Mouse (Mus musculus): ENCODE results near the gene Lama1. TPM values are rescaled to one million over a fixed set of nuclear protein-coding genes. Genes with fewer than 3 reads are reported as not detected.

Gene Lama1
- polyA plus RNA-seq (2012; rRNA removed) = 0.96 and 1.2 TPM in 2 replicates

DNA sequence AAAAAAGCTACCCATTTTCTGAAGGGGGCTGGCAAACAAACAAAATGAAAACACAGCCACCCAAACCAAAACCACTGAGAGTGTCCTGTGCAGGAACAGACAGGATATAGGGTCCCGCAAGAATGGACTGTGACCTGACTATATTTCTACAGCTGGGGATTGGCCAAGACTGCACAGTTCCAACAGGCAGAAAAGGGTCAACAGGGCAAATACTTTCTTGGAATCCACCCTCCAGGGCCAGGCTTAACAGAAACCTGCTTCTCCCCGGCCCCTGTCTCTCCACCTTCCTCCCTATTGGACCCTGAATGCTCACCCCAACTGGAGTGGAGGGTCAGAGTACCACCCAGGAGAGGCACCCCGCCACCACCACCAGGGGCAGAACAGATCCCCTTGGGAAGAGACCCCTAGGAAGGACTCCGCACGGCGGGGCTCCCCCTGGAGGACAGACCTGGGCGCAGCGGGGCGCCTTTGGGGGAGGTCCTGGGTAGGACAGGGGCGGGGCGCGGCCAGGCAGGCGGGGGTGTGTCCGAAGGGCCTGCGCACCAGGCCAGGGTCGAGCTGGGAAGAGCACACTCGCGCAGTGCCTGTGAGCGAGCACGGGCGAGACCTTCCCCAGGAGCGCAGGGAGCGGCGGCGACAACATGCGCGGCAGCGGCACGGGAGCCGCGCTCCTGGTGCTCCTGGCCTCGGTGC, at the start of gene Lama1:
Gene Lama1, plus strand, starts transcription at position 566 of the 693 bp plus-strand sequence.
- Histone ChIP-seq H3K27ac (ENCODE audit: insufficient read depth, low read depth, low read length) (no peak within 1 kb of the TSS), H3K36me3 (ENCODE audit: control insufficient read depth, insufficient read depth, low read length) (no peaks in the 10 kb centered on the region), H3K4me3 (ENCODE audit: low read depth, low read length) (peak within 1 kb of the TSS; percentile 57), H3K4me1 (ENCODE audit: control insufficient read depth, insufficient read depth, insufficient read length, low read length) (no peaks in the 10 kb centered on the region), H3K27me3 (ENCODE audit: control insufficient read depth, insufficient read depth, low read length) (no peaks in the 10 kb centered on the region)
- WGBS = 4% methylated on average over 32 of the region's 32 CpGs
- TF ChIP-seq POLR2A (IDR thresholded peaks at IDR 0.05; ENCODE audit: low read depth, low read length) (no peak), CTCF (IDR thresholded peaks at IDR 0.05; ENCODE audit: extremely low read depth, insufficient read length, insufficient replicate concordance, low read depth, low read length) (no peak)

DNA sequence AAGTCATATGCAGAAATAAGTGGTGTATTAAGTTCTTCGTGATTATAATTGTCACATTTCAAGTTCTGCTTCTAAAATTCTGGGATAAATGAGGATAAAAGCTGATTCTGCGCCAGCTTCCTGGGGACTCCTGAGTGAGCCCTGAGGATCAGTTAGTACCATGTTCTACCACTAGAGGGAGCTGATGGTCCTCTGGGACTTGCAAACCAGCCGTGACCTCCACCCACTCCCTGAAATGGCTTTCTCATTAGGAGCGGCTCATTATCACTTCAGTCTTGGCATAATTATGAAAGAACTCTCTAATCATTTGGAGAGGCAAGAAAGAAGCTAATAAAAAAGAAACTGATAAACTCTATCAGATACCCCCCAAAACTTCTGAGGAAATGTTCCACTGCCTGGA, 45.6 kb upstream of the Lama1 start:
- H3K27me3 ChIP-seq (ENCODE audit: control insufficient read depth, insufficient read depth, low read length) = no peaks in the 10 kb centered on the region
- TF ChIP-seq POLR2A (IDR thresholded peaks at IDR 0.05; ENCODE audit: low read depth, low read length) (no peak), CTCF (IDR thresholded peaks at IDR 0.05; ENCODE audit: extremely low read depth, insufficient read length, insufficient replicate concordance, low read depth, low read length) (peak; percentile 73; the same call in 1 of the 2 replicates)
- no peaks in the 10 kb centered on the region for H3K36me3 ChIP-seq (ENCODE audit: control insufficient read depth, insufficient read depth, low read length)
- H3K4me3 ChIP-seq (ENCODE audit: low read depth, low read length) = no peak overlapping the region
- H3K4me1 ChIP-seq (ENCODE audit: control insufficient read depth, insufficient read depth, insufficient read length, low read length) = no peaks in the 10 kb centered on the region
- no peak overlapping the region for H3K27ac ChIP-seq (ENCODE audit: insufficient read depth, low read depth, low read length)
- WGBS = 11% methylated on average over 4 of the region's 4 CpGs

DNA sequence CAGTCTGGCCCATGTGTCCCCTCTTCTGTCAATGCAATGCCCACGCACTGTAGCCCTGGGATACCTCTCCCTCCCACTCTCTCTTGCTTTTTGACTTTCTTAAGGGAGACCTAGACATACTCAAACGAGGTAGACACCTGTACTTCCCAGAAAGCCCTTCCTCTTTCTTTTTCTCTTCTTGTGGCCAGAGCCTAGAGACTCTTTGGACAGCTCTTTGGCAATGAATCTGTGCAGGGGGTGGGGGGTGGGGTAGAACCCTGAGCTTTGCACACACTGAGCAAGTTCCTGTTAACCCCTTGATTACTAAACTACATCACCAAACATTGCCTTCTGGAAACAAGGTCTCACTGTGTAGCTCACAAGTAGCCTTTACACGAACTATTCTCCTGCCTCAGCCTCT, 32.8 kb upstream of the Lama1 start:
- TF ChIP-seq CTCF (IDR thresholded peaks at IDR 0.05; ENCODE audit: extremely low read depth, insufficient read length, insufficient replicate concordance, low read depth, low read length) = no peak
- TF ChIP-seq POLR2A (IDR thresholded peaks at IDR 0.05; ENCODE audit: low read depth, low read length) = no peak
- H3K36me3 ChIP-seq (ENCODE audit: control insufficient read depth, insufficient read depth, low read length) = no peaks in the 10 kb centered on the region
- 47% methylated on average over 3 of the region's 3 CpGs for WGBS

DNA sequence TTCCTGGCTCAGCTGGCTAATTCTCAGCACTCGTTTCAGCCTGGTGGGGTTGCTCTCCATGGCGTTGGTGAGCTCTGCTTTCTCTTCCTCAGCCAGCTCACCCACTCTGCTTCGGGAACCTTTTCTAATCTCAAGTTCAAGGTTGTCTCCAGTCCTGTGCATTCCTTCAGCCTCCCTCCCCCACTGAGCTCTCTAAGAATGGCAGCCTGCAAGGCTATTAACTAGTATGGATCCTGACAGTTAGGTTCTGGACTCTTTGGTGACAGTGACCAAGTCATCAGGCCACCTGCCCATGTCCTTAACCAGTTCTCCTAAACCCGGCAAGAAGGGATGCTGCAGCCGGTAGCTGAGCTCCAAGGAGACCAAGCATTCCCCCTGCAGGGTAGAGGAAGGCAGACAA, 30.1 kb upstream of the Lama1 start:
- Histone ChIP-seq H3K4me1 (ENCODE audit: control insufficient read depth, insufficient read depth, insufficient read length, low read length) (no peaks in the 10 kb centered on the region), H3K36me3 (ENCODE audit: control insufficient read depth, insufficient read depth, low read length) (no peaks in the 10 kb centered on the region), H3K27me3 (ENCODE audit: control insufficient read depth, insufficient read depth, low read length) (no peaks in the 10 kb centered on the region), H3K4me3 (ENCODE audit: low read depth, low read length) (no peak overlapping the region), H3K27ac (ENCODE audit: insufficient read depth, low read depth, low read length) (no peak overlapping the region)
- WGBS = 49% methylated on average over 5 of the region's 5 CpGs
- TF ChIP-seq CTCF (IDR thresholded peaks at IDR 0.05; ENCODE audit: extremely low read depth, insufficient read length, insufficient replicate concordance, low read depth, low read length) (no peak), POLR2A (IDR thresholded peaks at IDR 0.05; ENCODE audit: low read depth, low read length) (no peak)

More for the DNA sequence above, 32.8 kb upstream of the Lama1 start:
- Histone ChIP-seq H3K4me3 (ENCODE audit: low read depth, low read length) (no peak overlapping the region), H3K27me3 (ENCODE audit: control insufficient read depth, insufficient read depth, low read length) (no peaks in the 10 kb centered on the region), H3K4me1 (ENCODE audit: control insufficient read depth, insufficient read depth, insufficient read length, low read length) (no peaks in the 10 kb centered on the region), H3K27ac (ENCODE audit: insufficient read depth, low read depth, low read length) (no peak overlapping the region)

DNA sequence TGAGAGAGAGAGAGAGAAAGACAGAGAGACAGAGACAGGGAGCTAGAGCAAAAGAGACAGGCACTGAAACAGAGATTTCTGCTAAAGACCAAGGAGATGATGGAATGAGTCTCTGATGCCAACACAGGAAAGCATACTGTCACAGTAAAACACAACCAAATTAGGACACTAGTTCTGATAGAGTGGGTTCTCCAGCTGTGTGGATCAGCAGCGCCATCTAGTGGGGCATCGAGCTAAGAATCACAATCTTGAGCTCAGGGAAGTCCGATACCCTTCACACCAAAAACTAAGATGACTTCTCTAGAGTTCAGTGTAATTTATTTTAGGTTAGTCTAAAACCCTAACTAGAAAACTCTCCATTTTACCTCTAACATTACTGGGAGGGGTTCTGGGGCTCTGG, 29.1 kb upstream of the Lama1 start:
- Histone ChIP-seq H3K4me1 (ENCODE audit: control insufficient read depth, insufficient read depth, insufficient read length, low read length) (no peaks in the 10 kb centered on the region), H3K27me3 (ENCODE audit: control insufficient read depth, insufficient read depth, low read length) (no peaks in the 10 kb centered on the region), H3K36me3 (ENCODE audit: control insufficient read depth, insufficient read depth, low read length) (no peaks in the 10 kb centered on the region), H3K4me3 (ENCODE audit: low read depth, low read length) (no peak overlapping the region), H3K27ac (ENCODE audit: insufficient read depth, low read depth, low read length) (no peak overlapping the region)
- TF ChIP-seq POLR2A (IDR thresholded peaks at IDR 0.05; ENCODE audit: low read depth, low read length) = no peak
- TF ChIP-seq CTCF (IDR thresholded peaks at IDR 0.05; ENCODE audit: extremely low read depth, insufficient read length, insufficient replicate concordance, low read depth, low read length) = peak; percentile 44; the same call in 1 of the 2 replicates
- WGBS = 12% methylated on average over 3 of the region's 3 CpGs

DNA sequence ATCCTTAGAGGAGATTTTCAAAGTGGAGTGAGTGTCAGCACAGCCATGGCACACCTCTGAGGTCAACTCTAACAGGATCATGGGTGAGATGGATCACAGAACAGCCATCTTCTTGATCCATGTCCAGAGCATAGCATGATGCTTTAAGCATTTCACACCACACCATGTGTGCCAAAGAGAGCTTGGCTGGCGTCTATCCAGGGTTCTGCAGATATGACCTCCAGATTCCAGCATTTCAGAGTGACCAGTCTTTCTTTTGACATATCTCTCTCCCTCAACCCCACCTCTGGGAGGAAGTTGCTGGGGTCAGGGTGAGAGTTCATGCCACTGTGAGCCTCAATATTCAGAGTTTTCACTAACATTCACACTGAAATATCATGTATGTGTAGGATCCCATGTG, 18.5 kb upstream of the Lama1 start:
- Histone ChIP-seq H3K27me3 (ENCODE audit: control insufficient read depth, insufficient read depth, low read length) (no peaks in the 10 kb centered on the region), H3K27ac (ENCODE audit: insufficient read depth, low read depth, low read length) (no peak overlapping the region), H3K4me3 (ENCODE audit: low read depth, low read length) (no peak overlapping the region), H3K4me1 (ENCODE audit: control insufficient read depth, insufficient read depth, insufficient read length, low read length) (no peaks in the 10 kb centered on the region), H3K36me3 (ENCODE audit: control insufficient read depth, insufficient read depth, low read length) (no peaks in the 10 kb centered on the region)
- TF ChIP-seq POLR2A (IDR thresholded peaks at IDR 0.05; ENCODE audit: low read depth, low read length) (no peak), CTCF (IDR thresholded peaks at IDR 0.05; ENCODE audit: extremely low read depth, insufficient read length, insufficient replicate concordance, low read depth, low read length) (no peak)
- WGBS = 70% methylated on average over 1 of the region's 1 CpGs

DNA sequence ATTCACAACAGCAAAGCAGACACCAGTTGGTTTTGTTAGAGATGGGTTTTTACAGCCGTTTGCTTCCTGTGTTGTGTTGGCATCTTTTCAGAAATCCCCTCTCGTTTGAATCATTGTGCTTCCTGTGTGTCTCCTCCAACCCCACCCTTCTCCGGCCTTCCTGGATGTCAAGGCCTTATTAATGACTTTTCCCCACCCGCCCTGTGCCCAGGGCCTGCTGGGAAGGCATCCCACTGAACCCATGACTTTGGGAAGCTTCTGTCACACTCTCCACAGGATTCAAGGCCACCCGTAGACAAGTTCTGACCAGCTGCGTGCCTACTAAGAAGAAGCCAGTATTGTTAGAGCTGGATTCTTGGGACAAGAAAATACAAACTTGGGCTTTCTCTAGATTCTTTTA, 16.0 kb upstream of the Lama1 start:
- no peaks in the 10 kb centered on the region for H3K27me3 ChIP-seq (ENCODE audit: control insufficient read depth, insufficient read depth, low read length)
- no peaks in the 10 kb centered on the region for H3K4me1 ChIP-seq (ENCODE audit: control insufficient read depth, insufficient read depth, insufficient read length, low read length)
- TF ChIP-seq POLR2A (IDR thresholded peaks at IDR 0.05; ENCODE audit: low read depth, low read length) (no peak), CTCF (IDR thresholded peaks at IDR 0.05; ENCODE audit: extremely low read depth, insufficient read length, insufficient replicate concordance, low read depth, low read length) (no peak)
- no peaks in the 10 kb centered on the region for H3K36me3 ChIP-seq (ENCODE audit: control insufficient read depth, insufficient read depth, low read length)
- H3K4me3 ChIP-seq (ENCODE audit: low read depth, low read length) = no peak overlapping the region
- no peak overlapping the region for H3K27ac ChIP-seq (ENCODE audit: insufficient read depth, low read depth, low read length)
- WGBS = 59% methylated on average over 6 of the region's 6 CpGs

Measured in small intestine, adult 2 months (tissue).